Mouse (Mus musculus) effector memory CD4-positive, alpha-beta T cell, adult 5 months (primary cell): ENCODE measurements around the gene Alkbh6. TPM values are rescaled to one million over a fixed set of nuclear protein-coding genes. Genes with fewer than 3 reads are reported as not detected.

Experiments
- polyA plus RNA-seq: library from polyadenylated mRNA; unstranded; fragments of 100-300 nt; shearing (Covaris generic); gene quantifications from one replicate; pipeline ENCODE4 v1.2.1, GENCODE M21; 2017

Alkbh6 gene
- polyA plus RNA-seq = 86.8 TPM

DNA sequence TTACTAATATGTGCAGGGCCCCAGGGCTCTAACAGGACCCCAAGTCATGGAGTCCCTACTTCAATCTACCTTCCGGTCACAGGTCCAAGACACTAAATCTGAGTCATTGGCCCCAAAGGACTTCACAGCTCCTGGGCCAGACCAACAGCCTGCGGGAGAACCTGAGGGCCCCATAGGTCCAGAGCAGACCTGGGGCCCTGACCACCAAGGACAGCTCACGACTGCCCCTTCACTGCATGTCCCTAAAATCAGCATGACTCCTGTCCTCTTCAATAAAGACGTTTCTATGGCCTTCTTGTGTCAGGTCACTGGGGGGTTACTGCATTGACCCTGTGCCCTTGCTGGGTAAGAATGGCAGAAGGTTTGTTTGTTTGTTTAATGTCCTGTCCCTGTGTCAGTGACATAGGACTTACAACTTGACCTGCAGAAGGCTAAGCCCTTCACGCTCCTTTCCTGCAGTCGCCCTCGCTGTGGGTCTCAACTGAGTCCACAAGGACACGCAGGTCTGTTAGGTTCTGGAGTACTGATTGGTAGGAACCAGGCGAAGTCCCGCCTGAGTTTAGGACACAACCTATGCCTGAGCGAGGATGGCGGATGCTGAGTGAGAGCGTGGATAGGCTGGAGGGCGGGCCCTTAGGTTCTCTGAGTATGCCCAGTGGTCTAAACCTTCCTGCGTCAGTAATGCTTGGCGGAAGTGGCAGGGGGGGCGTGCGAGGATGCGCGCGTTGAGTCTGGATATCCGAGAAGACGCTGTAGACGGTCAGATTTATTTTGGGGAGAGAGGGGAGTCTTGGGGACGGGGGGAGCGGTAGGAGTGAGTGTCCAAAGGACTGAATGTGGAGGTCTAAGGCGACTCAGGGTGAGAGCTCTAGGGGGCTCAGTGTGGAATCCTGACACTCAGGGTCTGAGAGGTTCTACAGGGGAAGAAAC is at the start of gene Alkbh6:
Alkbh6 (plus strand) TSS at position 642 of the 930 bp plus-strand sequence.

DNA sequence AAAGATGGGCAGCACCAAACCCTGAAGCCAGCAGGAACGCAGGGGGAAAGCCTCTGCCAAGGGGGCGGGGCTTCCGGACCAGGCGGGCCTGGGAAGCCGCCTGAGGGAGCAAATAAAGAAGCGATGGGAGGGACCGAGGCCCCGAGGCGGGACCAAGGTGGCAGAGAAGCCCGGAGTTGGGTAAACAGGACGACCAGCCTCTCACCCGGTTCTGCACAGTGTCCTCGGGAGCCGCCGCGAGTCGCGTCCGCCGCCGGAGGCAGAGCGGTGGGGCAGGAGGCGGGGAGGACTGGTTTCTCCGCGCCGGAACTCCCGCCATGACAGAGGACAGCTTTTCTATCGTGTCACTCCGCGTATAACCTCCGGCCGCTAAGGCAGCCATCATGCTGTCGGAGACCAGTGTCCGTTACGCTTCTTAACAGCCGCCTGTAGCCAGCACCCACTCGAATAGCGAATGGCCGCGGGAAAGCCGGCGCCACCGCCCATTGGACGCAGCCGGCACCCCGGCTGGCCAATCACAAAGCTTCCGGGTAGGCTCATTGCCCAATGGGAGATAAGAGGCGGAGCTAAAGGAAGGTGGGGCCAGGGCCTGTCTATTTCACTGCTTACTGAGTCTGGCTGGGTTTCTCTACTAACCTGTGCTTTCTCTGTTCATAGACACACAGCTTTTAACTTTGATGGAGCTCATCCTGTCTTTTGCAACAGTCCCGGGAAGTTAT is 28.4 kb upstream of the Alkbh6 start, which contains the start of the genes Thap8 and Wdr62:
Thap8 (plus strand) TSS at position 144 of the 719 bp plus-strand sequence.
Wdr62 (minus strand) TSS at position 469 of the 719 bp plus-strand sequence.

DNA sequence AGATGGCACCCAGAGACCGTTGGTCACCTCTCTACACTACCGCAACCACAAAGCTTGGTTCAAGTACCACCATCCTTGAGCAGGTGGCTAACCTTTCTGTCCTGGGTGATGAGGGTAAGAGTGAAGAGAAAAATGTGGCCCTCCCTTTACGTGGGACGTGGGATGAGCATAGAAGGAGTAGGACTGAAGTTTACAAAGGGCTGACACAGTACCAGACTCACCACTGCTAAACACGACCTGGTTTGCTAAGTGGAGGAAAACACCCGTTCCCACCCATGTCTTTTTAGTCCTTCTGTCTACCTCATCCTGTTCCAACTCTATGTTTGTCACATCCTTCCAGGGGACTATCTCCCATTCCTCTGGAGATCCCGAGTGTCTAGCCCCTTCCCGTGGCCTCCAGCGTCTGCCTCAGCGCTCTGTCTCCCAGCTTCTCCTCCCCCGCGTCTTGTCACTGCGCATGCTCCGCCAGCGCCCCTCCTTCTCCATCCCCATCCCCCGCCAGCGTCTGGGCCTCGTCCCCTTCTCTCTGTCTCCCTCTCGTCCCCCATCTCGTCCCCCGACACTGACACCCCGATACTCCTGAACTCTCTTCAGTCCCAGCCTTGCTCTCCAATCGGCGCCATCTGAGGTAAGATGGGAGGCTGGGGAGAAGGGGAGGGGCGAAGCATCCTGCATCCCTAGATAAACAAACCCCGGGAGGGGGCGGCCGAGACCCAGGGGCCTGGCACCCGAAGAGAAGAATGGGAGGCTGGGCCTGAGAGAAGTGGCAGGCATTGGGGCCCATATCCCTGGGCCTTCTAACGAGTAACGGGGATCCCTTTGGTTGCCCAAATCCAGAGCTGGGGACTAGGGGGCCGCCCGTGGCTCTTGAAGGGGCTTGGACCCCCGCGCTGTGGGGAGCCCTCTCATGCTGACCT is 17.0 kb upstream of the Alkbh6 start, which contains the start of gene Clip3:
Clip3 (plus strand) TSS at position 514 of the 917 bp plus-strand sequence.

DNA sequence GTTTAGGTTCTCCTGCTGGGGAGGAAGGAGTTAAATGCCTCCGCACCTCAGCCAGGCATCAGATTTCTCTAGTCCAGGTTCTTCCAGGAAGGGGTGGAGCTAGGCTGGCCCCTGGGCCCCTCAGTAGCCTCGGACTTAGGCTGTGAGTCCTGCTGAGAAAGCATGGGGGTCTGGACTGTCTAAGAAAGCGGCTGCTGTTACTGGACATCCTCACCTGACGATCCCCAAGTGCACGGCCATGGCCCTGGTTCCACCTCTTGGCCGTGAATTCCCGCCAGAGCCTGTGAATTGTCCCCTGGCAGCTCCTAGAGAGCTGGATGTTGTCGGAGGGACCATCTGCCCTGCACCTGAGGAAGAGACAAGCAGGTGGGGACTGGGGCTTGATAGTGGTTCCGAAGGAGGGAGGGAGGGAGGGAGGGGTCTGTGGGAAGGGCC is 6.2 kb downstream of the Alkbh6 start, which contains the start of gene Syne4:
Syne4 (plus strand) TSS at position 87 of the 435 bp plus-strand sequence.

DNA sequence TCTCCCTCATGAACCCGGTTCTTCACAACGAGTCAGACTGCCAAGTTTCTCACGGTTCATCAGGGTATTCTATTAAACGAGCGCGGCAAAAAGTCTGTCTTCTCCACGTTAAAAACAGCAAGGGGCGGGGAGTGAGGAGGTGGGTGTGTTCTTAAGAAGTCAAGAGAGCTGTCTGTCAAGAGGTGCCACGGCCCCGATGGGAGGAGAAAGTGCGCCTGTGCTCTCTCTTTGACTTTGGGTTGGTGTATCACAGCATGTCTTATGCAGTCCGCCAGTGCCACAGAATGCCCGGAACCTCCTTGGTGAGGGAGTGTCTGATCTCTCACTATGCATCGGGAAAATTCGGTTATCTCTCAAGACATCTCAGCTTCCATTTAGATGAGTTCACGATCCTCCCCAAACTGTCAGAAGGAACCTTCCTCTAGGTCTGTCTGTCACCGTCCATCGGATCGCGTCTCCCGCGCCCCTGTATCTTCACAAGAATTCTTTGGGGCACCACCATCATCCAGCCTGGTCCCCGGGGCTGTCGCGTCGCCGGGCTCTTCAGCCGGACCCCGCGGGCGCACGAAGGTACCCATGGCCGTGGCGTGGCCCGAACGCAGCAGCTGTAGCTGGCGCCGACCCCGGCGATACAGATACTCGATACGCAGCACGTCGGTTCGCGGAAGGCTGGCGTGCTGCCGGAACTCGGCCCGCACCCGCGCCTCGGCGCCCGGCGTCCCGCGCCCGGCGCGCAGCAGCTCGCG is 13.2 kb downstream of the Alkbh6 start, which contains the start of gene E130208F15Rik:
E130208F15Rik (plus strand) TSS at position 202 of the 746 bp plus-strand sequence.

DNA sequence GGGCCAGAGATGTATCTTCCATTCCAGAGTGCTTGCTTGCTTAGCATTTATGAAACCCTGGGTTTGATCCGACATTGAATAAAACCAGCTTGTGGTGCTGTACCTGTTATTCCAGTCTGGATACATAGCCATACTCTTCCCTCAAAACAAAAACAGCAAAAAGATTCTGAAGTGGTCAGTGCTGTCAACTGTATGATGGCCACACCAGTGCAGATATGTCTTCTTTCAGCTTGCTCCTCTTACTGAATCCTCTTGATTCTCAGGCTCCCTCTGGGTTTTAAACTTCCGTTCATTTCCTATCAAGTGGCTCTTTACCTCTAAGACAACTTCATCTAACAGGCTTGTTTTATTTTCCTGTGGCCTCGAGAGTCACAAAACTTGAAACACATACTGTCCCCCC is 15.3 kb downstream of the Alkbh6 start, which contains the start of gene Sdhaf1:
Sdhaf1 (minus strand) TSS at position 101 of the 400 bp plus-strand sequence.

DNA sequence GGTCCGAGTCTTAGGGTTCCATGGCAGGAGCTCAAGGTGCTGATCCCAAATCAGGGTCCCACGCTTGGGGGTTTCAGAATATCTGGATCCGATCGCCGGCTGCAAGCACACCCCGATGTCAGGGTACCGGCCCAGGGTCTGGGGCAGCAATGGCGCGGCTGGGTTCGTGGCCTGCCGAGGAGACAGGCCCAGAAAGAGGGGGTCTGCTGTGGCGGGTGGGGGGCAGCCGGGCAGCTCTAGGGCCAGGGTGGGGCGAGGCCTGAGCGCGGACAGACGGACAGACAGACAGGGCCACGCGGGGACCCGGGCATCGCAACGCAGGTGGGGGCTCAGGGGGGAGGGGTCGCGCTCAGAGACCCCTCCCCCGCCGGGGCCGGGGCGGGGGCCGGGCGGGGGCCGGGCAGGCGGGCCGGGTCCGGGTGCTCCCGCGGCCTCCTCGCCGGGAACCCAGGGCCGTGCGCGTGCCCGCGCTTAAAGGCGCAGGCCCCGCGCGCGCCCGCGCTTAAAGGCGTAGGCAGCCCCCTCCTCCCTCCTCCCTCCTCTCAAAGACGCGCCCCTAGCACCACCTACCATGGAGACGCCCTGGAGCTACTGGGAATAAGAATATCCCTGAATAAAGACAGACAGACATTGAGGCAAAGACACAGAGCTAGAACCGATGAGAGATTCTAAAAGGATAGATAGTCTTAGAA is 54.3 kb downstream of the Alkbh6 start, which contains the start of gene Lrfn3:
Lrfn3 (minus strand) TSS at position 121 of the 692 bp plus-strand sequence.

Other genes starting within 250 kb of the Alkbh6 start
- 4.6 TPM for gene Zfp82, start 235.8 kb upstream of the Alkbh6 start, polyA plus RNA-seq
- gene Gm26920, start 218.3 kb upstream of the Alkbh6 start, polyA plus RNA-seq = not detected
- 8.9 TPM for gene Zfp566, start 218.2 kb upstream of the Alkbh6 start, polyA plus RNA-seq
- gene Zfp260, start 213.9 kb upstream of the Alkbh6 start, polyA plus RNA-seq = 57.5 TPM
- 9.1 TPM for gene Zfp382, start 186.8 kb upstream of the Alkbh6 start, polyA plus RNA-seq
- 26.4 TPM for gene Zfp146, start 139.0 kb upstream of the Alkbh6 start, polyA plus RNA-seq
- gene Cox7a1, start 124.6 kb upstream of the Alkbh6 start, polyA plus RNA-seq = not detected
- 71.9 TPM for gene Capns1, start 109.9 kb upstream of the Alkbh6 start, polyA plus RNA-seq
- 22.1 TPM for gene Polr2i, start 76.8 kb upstream of the Alkbh6 start, polyA plus RNA-seq
- gene Tbcb, start 76.4 kb upstream of the Alkbh6 start, polyA plus RNA-seq = 59.1 TPM
- not detected for gene Ovol3, start 73.0 kb upstream of the Alkbh6 start, polyA plus RNA-seq
- 0.37 TPM for gene Thap8, start 28.6 kb upstream of the Alkbh6 start, polyA plus RNA-seq
- gene Wdr62, start 28.3 kb upstream of the Alkbh6 start, polyA plus RNA-seq = 5.2 TPM
- gene Clip3, start 17.0 kb upstream of the Alkbh6 start, polyA plus RNA-seq = 0.41 TPM
- gene Syne4, start 6.1 kb downstream of the Alkbh6 start, polyA plus RNA-seq = 5.9 TPM
- not detected for gene E130208F15Rik, start 13.0 kb downstream of the Alkbh6 start, polyA plus RNA-seq
- 20.6 TPM for gene Sdhaf1, start 15.2 kb downstream of the Alkbh6 start, polyA plus RNA-seq
- not detected for gene Lrfn3, start 54.1 kb downstream of the Alkbh6 start, polyA plus RNA-seq
- 2.8 TPM for gene Tyrobp, start 105.0 kb downstream of the Alkbh6 start, polyA plus RNA-seq
- 589 TPM for gene Hcst, start 111.1 kb downstream of the Alkbh6 start, polyA plus RNA-seq
- gene Nfkbid, start 113.0 kb downstream of the Alkbh6 start, polyA plus RNA-seq = 853 TPM
- gene Aplp1, start 136.8 kb downstream of the Alkbh6 start, polyA plus RNA-seq = 34.3 TPM
- 0.25 TPM for gene Kirrel2, start 149.0 kb downstream of the Alkbh6 start, polyA plus RNA-seq
- gene Nphs1, start 149.6 kb downstream of the Alkbh6 start, polyA plus RNA-seq = not detected
- gene Prodh2, start 184.9 kb downstream of the Alkbh6 start, polyA plus RNA-seq = not detected
- gene Arhgap33, start 226.3 kb downstream of the Alkbh6 start, polyA plus RNA-seq = 1.0 TPM
- gene Hspb6, start 243.5 kb downstream of the Alkbh6 start, polyA plus RNA-seq = 3.3 TPM
- 3.3 TPM for gene Proser3, start 243.6 kb downstream of the Alkbh6 start, polyA plus RNA-seq